8 mouse cellular contexts compared by ENCODE assay signal in genomic region chr9:97019231-97019630, GRCm38 (mm10). TPM values are rescaled to one million over a fixed set of nuclear protein-coding genes. Genes with fewer than 3 reads are reported as not detected.
A peak's percentile ranks its signal among the peaks of the same experiment; 100 is the strongest.
DNase-seq lines count a peak whose midpoint lies in the region; ATAC-seq and TF ChIP-seq lines count a peak whose summit lies in the region.

No protein-coding gene starts in this region.

- WGBS in lung, embryonic 14.5 days = 1% methylated on average over 11 of the region's 11 CpGs
- WGBS in olfactory bulb, adult 2 months = 14% methylated on average over 11 of the region's 11 CpGs
- WGBS in lung, adult 2 months = 5% methylated on average over 11 of the region's 11 CpGs

- TF ChIP-seq POLR2A in embryonic fibroblast, embryonic 13.5 days (IDR thresholded peaks at IDR 0.05; ENCODE audit: low read depth, low read length) = no peak
- no peak for TF ChIP-seq POLR2A in olfactory bulb, adult 2 months (IDR thresholded peaks at IDR 0.05; ENCODE audit: insufficient read depth, low read depth, low read length)
- TF ChIP-seq POLR2A in lung, adult 2 months (IDR thresholded peaks at IDR 0.05; ENCODE audit: borderline replicate concordance, extremely low read depth, low read depth, low read length) = no peak

- H3K4me1 ChIP-seq in lung, embryonic 14.5 days (ENCODE audit: insufficient read depth) = peaks cover 11% of the 10 kb centered on the region
- 0 out of 2 replicates have a peak, but pooled peaks cover 2% of the 10 kb centered on the region for H3K4me1 ChIP-seq in embryonic fibroblast, embryonic 13.5 days (ENCODE audit: control insufficient read depth, insufficient read depth, low read length)
- peaks cover 20% of the 10 kb centered on the region for H3K4me1 ChIP-seq in olfactory bulb, adult 2 months (ENCODE audit: control insufficient read depth, insufficient read depth, low read length)
- no peaks in the 10 kb centered on the region for H3K4me1 ChIP-seq in lung, adult 2 months (ENCODE audit: control insufficient read depth, insufficient read depth, low read length)

- peak overlapping the region; percentile 92 for H3K4me2 ChIP-seq in lung, embryonic 14.5 days

- peak overlapping the region; percentile 41 for H3K9ac ChIP-seq in lung, embryonic 14.5 days

- peaks cover 4% of the 10 kb centered on the region; the same call in 1 of the 2 replicates for H3K27me3 ChIP-seq in lung, embryonic 14.5 days (ENCODE audit: insufficient read depth, low read length)

- DNase-seq in lung, embryonic 14.5 days = no peak
- DNase-seq in lung, postnatal 4 days = no peak
- DNase-seq in kidney, postnatal 25 days = peak; percentile 31 to 46
- DNase-seq in gastrocnemius, adult 18-20 months (ENCODE audit: low spot score) = no peak
- DNase-seq in lung, adult 2 months = no peak
- DNase-seq in spleen, postnatal 14 days (ENCODE audit: low spot score in 2 of 2) = no peak

- TF ChIP-seq CTCF in lung, embryonic 14.5 days (IDR thresholded peaks at IDR 0.05; ENCODE audit: low read depth) = no peak
- no peak for TF ChIP-seq CTCF in embryonic fibroblast, embryonic 13.5 days (IDR thresholded peaks at IDR 0.05; ENCODE audit: borderline replicate concordance, insufficient read depth, low read length)
- no peak for TF ChIP-seq CTCF in olfactory bulb, adult 2 months (IDR thresholded peaks at IDR 0.05; ENCODE audit: insufficient read depth, low read depth, low read length)
- TF ChIP-seq CTCF in lung, adult 2 months (IDR thresholded peaks at IDR 0.05; ENCODE audit: insufficient read depth, low read length) = no peak

- H3K27ac ChIP-seq in lung, embryonic 14.5 days (ENCODE audit: low read depth) = no peak overlapping the region
- H3K27ac ChIP-seq in embryonic fibroblast, embryonic 13.5 days (ENCODE audit: insufficient read depth, low read length) = no peak overlapping the region
- no peak overlapping the region for H3K27ac ChIP-seq in olfactory bulb, adult 2 months (ENCODE audit: insufficient read depth, low read depth, low read length)

- H3K9me3 ChIP-seq in lung, embryonic 14.5 days (ENCODE audit: low read depth, low read length) = no peaks in the 10 kb centered on the region

- H3K36me3 ChIP-seq in lung, embryonic 14.5 days (ENCODE audit: insufficient read depth) = no peaks in the 10 kb centered on the region

- peak overlapping the region; percentile 60 for H3K4me3 ChIP-seq in lung, embryonic 14.5 days (ENCODE audit: low read depth, low read length)
- peak overlapping the region; percentile 37 for H3K4me3 ChIP-seq in embryonic fibroblast, embryonic 13.5 days (ENCODE audit: insufficient read depth, low read length)
- peak overlapping the region; percentile 85 for H3K4me3 ChIP-seq in olfactory bulb, adult 2 months (ENCODE audit: insufficient read depth, low read depth, low read length)
- H3K4me3 ChIP-seq in lung, adult 2 months (replicated peaks; ENCODE audit: extremely low read depth, low read depth, low read length) = no peak overlapping the region

- peak; percentile 3; the same call in 1 of the 2 replicates for ATAC-seq in lung, embryonic 14.5 days (ENCODE audit: insufficient read depth)

RNA-seq across cellular contexts. Expression of gene Spsb4, which starts 0.6 kb away (rescaled TPM):
- polyA plus RNA-seq in lung, embryonic 14.5 days (2014; fragmentation: Nextera tagmentation; extraction: Ambion mirVana) = 13.7 and 16.6 TPM in 2 replicates
- polyA plus RNA-seq in embryonic fibroblast, embryonic 13.5 days (2011; ENCODE audit: insufficient read length, low read depth, missing spikeins) = 1.8 and 1.9 TPM in 2 replicates
- polyA plus RNA-seq in olfactory bulb, adult 2 months (2012; ENCODE audit: insufficient read depth, insufficient read length, low replicate concordance, missing spikeins) = not detected in 2 replicates
- 1 to 10 TPM; 1.3 to 2.2 TPM for total RNA-seq in gastrocnemius, adult 18-20 months (2021)
- polyA plus RNA-seq in lung, adult 2 months (2012; rRNA removed) = 0.62 and 1.2 TPM in 2 replicates

Comparison
In these comparisons a context has a peak if more than half of its experiments do, and no peak if none do; other contexts are left out.
1. DNase-seq: peak in kidney, postnatal 25 days (2 of 2); none in lung, embryonic 14.5 days (single experiment), lung, postnatal 4 days (0 of 2), gastrocnemius, adult 18-20 months (single experiment), lung, adult 2 months (single experiment) and spleen, postnatal 14 days (0 of 2).